Mouse (Mus musculus) bone marrow, adult 2 months (tissue): Measurements from ENCODE around the gene Cyth1. TPM values are rescaled to one million over a fixed set of nuclear protein-coding genes. Genes with fewer than 3 reads are reported as not detected.

Experiments
- H3K27ac ChIP-seq: fragments of 200-500 bp; 2 replicates; pipeline ENCODE4 v1.5.1; 2012; ENCODE audit warnings: low read depth, mild to moderate bottlenecking, control low read depth, inconsistent platforms, low read length; ENCODE audit not compliant: control insufficient read depth, poor library complexity, insufficient read depth
- H3K4me1 ChIP-seq: fragments of 200-500 bp; 2 replicates; pipeline ENCODE4 v1.6.1; 2011; ENCODE audit warnings: low read length; ENCODE audit not compliant: control insufficient read depth, insufficient read depth
- H3K4me3 ChIP-seq: fragments of 200-500 bp; replicated peaks from 2 replicates; pipeline ENCODE3; 2011; ENCODE audit warnings: mild to moderate bottlenecking, low read depth, low read length, control low read depth; ENCODE audit not compliant: control insufficient read depth
- CTCF ChIP-seq: fragments of 200-500 bp; IDR thresholded peaks from 2 replicates; pipeline ENCODE4 v1.5.1; 2011; ENCODE audit warnings: low read length, control low read depth; ENCODE audit not compliant: control insufficient read depth, insufficient read depth
- POLR2A ChIP-seq: fragments of 200-500 bp; IDR thresholded peaks from 2 replicates; pipeline ENCODE4 v1.6.1; 2011; ENCODE audit warnings: low read depth, mild to moderate bottlenecking, control low read depth, low read length, borderline replicate concordance; ENCODE audit not compliant: control insufficient read depth
- WGBS: fragments of 180-500 bp; shearing (Covaris S2); methylation state at CpG from one replicate; pipeline ENCODE4 v1.1.7; 2018; 5-methylcytosine and 5-hydroxymethylcytosine counted together
- polyA plus RNA-seq: library from polyadenylated mRNA; stranded (reverse); fragments of >200 nt; gene quantifications from 2 replicates; pipeline ENCODE4 v1.2.4, GENCODE M21; 2011; ENCODE audit warnings: low replicate concordance; ENCODE audit not compliant: missing spikeins, insufficient read depth, insufficient read length

Gene Cyth1
- polyA plus RNA-seq, 1 experiment: 28.3 TPM

DNA sequence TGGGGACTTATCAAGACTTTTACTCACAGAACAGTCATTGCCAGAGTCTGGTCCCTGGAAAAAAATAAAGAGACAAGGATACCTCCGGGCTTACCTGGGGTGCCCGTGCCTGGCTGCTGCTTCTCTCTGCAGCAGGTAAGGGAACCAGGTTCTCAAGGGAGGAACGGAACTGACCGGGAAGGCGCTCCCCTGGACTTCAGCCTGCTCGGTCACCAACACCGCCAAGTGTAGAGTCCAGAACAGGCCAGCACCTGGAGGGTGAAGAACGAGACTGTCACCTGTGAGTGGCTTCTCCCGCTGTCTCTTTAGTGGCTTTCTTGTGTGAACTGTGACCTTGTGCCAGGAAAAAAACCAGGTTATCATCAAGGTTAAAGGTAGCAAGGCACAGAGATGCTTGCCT is 39.2 kb upstream of the Cyth1 start:
- peaks cover 2% of the 10 kb centered on the region; the same call in 1 of the 2 replicates for H3K4me1 ChIP-seq
- TF ChIP-seq CTCF (no peak), POLR2A (no peak)
- 94% methylated on average over 9 of the region's 9 CpGs for whole genome bisulfite sequencing

DNA sequence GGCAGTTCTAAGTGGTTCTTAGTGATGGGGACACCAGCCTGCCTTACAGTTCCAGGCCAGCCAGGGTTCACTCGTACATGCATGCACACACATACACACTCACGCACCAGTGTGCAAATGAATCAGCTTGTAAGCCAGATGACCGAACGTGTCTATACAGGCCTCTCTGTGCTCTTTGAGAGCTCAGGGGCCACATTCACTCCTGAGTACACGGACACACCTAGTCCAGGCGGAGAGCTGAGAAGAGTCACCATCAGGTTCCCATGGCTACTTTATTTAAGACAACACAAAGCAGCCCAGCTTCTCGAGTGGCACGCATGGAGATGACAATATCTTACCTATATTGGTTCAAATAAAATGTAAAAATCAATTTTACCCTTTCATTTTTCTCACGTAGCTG is 38.0 kb upstream of the Cyth1 start:
- no peak for TF ChIP-seq POLR2A
- no peak for TF ChIP-seq CTCF
- WGBS: 88% methylated on average over 9 of the region's 9 CpGs
- Histone ChIP-seq H3K4me3 (no peak overlapping the region), H3K4me1 (peaks cover 2% of the 10 kb centered on the region; the same call in 1 of the 2 replicates), H3K27ac (no peak overlapping the region)

More for the DNA sequence above, 39.2 kb upstream of the Cyth1 start:
- H3K4me3 ChIP-seq: no peak overlapping the region
- no peak overlapping the region for H3K27ac ChIP-seq

DNA sequence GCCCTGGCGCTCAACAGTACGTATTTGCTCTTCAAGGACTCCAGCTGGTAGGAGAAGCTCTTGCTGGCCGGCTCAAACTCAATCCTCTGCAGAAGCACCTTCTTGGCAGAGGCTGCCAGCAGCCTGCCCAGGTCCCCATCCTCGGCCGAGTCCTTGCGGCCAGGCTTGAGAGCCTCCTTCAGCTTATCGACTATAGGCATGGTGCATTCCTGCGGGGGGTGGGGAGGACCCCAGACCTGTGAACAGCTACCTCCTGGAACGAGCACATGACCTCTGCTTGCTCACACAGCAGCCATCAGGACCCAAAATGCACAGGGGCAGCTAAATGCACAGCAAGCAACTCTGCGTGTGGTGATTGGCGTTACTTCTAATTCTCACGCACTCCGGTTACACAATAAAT is 37.4 kb upstream of the Cyth1 start:
- Histone ChIP-seq H3K4me1 (peaks cover 2% of the 10 kb centered on the region; the same call in 1 of the 2 replicates), H3K27ac (no peak overlapping the region), H3K4me3 (no peak overlapping the region)
- TF ChIP-seq CTCF (no peak), POLR2A (no peak)
- WGBS: 91% methylated on average over 13 of the region's 13 CpGs

- WGBS: 73% methylated on average over 3 of the region's 3 CpGs
- Histone ChIP-seq H3K27ac (no peak overlapping the region), H3K4me3 (no peak overlapping the region), H3K4me1 (no peaks in the 10 kb centered on the region; the same call in 1 of the 2 replicates)
- no peak for TF ChIP-seq POLR2A
- no peak for TF ChIP-seq CTCF
Measured at GRCm38 (mm10) chr11:118280218-118280617, 31.8 kb upstream of the Cyth1 start.

DNA sequence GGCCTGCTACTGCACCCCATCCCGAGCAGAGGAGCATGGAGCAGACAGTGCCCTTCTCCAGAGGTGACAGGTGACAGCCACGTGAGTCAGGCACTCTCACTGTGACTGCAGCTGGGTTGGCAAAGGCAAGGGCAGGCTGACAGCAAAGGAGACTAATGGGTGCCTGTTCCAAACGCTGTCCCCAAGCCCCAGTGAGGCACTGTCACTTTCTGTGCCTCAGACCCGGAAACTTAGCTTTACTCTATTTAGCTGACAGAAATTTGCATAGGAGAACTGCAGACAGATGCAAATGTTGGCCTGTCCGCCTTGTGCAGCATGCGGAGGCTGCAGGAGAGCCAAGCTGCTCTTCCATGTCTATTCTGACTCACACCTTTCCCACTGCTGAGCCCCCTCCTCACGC is 27.9 kb upstream of the Cyth1 start:
- H3K4me1 ChIP-seq: no peaks in the 10 kb centered on the region; the same call in 1 of the 2 replicates
- no peak overlapping the region for H3K27ac ChIP-seq
- WGBS: 82% methylated on average over 7 of the region's 7 CpGs
- H3K4me3 ChIP-seq: no peak overlapping the region
- TF ChIP-seq CTCF: no peak
- no peak for TF ChIP-seq POLR2A

- Histone ChIP-seq H3K4me3 (no peak overlapping the region), H3K27ac (peak overlapping the region; percentile 27; the same call in 1 of the 2 replicates), H3K4me1 (no peaks in the 10 kb centered on the region; the same call in 1 of the 2 replicates)
- TF ChIP-seq CTCF (no peak), POLR2A (no peak)
- 36% methylated on average over 9 of the region's 9 CpGs for WGBS
Measured at GRCm38 (mm10) chr11:118275092-118275491, 26.7 kb upstream of the Cyth1 start.

DNA sequence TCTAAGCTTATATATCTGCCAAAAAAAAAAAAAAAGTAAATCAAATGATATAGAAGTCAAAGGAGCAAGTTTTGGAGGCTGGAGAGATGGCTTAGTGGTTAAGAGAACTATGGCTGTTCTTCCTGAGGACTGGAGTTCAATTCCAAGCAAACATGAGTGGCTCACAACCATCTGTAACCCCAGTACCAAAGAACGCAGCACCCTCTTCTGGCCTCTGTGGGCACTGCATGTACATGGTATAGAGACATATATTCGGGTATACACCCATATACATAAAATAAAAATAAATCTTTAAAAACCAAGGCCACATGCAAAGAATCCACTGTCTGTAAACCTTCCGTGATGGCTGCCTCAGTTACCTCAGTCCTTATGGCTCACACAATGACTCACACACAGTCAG is 21.4 kb upstream of the Cyth1 start:
- 88% methylated on average over 3 of the region's 3 CpGs for WGBS
- no peak overlapping the region for H3K27ac ChIP-seq
- TF ChIP-seq CTCF (peak; percentile 45), POLR2A (no peak)

DNA sequence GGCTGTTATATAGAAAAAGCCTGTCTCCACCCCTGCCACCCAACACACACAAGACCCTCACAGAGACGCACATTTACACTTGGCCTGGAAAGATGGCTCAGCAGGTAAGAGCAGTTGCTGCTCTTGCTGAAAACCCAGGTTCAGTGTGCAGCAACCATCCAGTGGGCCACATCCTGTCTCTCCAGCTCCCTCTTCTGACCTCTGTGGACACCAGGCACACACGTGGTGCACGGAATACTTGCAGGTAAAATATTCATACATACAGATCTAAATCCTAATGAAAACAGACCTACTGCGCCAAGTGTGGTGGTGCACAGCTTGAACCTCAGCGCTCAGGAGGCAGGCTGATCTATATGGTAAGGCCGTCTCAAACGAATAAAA is 18.3 kb upstream of the Cyth1 start:
- no peak overlapping the region for H3K27ac ChIP-seq
- WGBS: 82% methylated on average over 7 of the region's 7 CpGs

More for the DNA sequence above, 21.4 kb upstream of the Cyth1 start:
- no peak overlapping the region for H3K4me3 ChIP-seq
- no peaks in the 10 kb centered on the region; the same call in 1 of the 2 replicates for H3K4me1 ChIP-seq

More for the DNA sequence above, 18.3 kb upstream of the Cyth1 start:
- H3K4me1 ChIP-seq: no peaks in the 10 kb centered on the region; the same call in 1 of the 2 replicates
- TF ChIP-seq POLR2A (no peak), CTCF (peak; percentile 32; the same call in 1 of the 2 replicates)
- H3K4me3 ChIP-seq: no peak overlapping the region
